Mouse (Mus musculus) stomach, postnatal 0 days (tissue): ENCODE results near the gene Acp2. TPM values are rescaled to one million over a fixed set of nuclear protein-coding genes. Genes with fewer than 3 reads are reported as not detected.

ENCODE experiments used
- ATAC-seq: fragments of 200-750 bp; cut with Nextera tagmentation; 2 replicates; pipeline ENCODE4 v1.8.0; 2017; ENCODE audit not compliant: low FRiP score, low TSS enrichment
- DNase-seq: peaks from one replicate; pipeline ENCODE4 v3.0.0-alpha.2; 2016; ENCODE audit warnings: low spot score
- H3K27ac ChIP-seq: fragments of 300-500 bp; sonication (generic); replicated peaks from 2 replicates; pipeline ENCODE4 v1.5.1; 2014; ENCODE audit warnings: mild to moderate bottlenecking, control low read depth
- H3K27me3 ChIP-seq: fragments of 300-500 bp; sonication (generic); 2 replicates; pipeline ENCODE4 v1.6.1; 2014; ENCODE audit warnings: low read length; ENCODE audit not compliant: control insufficient read depth, insufficient read depth
- H3K36me3 ChIP-seq: fragments of 300-500 bp; sonication (generic); 2 replicates; pipeline ENCODE4 v1.6.1; 2014; ENCODE audit warnings: low read length, mixed read lengths; ENCODE audit not compliant: control insufficient read depth, insufficient read depth
- H3K4me1 ChIP-seq: fragments of 300-500 bp; sonication (generic); replicated peaks from 2 replicates; pipeline ENCODE4 v1.6.1; 2014; ENCODE audit warnings: antibody characterized with exemption; ENCODE audit not compliant: control insufficient read depth, insufficient read depth
- H3K4me2 ChIP-seq: fragments of 300-500 bp; sonication (generic); replicated peaks from 2 replicates; pipeline ENCODE4 v1.6.1; 2014; ENCODE audit warnings: low read depth, mild to moderate bottlenecking, control low read depth, moderate library complexity
- H3K4me3 ChIP-seq: fragments of 300-500 bp; sonication (generic); 2 replicates; pipeline ENCODE4 v1.5.1; 2014; ENCODE audit warnings: low read depth, low read length, control low read depth
- H3K9ac ChIP-seq: fragments of 300-500 bp; sonication (generic); 2 replicates; pipeline ENCODE4 v1.6.1; 2014; ENCODE audit warnings: mild to moderate bottlenecking, low read length, control low read depth, mixed read lengths
- H3K9me3 ChIP-seq: fragments of 300-500 bp; sonication (generic); 2 replicates; pipeline ENCODE4 v1.6.1; 2016; ENCODE audit warnings: low read length; ENCODE audit not compliant: control insufficient read depth
- CTCF ChIP-seq: IDR thresholded peaks from 2 replicates; pipeline ENCODE4 v1.5.1; 2016; ENCODE audit warnings: antibody characterized with exemption, low read depth, mild to moderate bottlenecking, moderate library complexity
- EP300 ChIP-seq: optimal IDR thresholded peaks from 2 replicates; pipeline ENCODE3; 2016; ENCODE audit warnings: antibody characterized with exemption
- WGBS: fragments of 180-500 bp; shearing (Covaris S2); extraction: QIAGEN DNeasy Blood & Tissue Kit; methylation state at CpG from one replicate; pipeline ENCODE4 v1.1.7; 2014; 5-methylcytosine and 5-hydroxymethylcytosine counted together
- polyA plus RNA-seq: library from polyadenylated mRNA; unstranded; fragments of >200 nt; fragmentation: Nextera tagmentation; extraction: Ambion mirVana; gene quantifications from 2 replicates; pipeline ENCODE4 v1.2.1, GENCODE M21; 2015

Acp2 gene
- polyA plus RNA-seq, 1 experiment from 2014 or later: 11.6 TPM

DNA sequence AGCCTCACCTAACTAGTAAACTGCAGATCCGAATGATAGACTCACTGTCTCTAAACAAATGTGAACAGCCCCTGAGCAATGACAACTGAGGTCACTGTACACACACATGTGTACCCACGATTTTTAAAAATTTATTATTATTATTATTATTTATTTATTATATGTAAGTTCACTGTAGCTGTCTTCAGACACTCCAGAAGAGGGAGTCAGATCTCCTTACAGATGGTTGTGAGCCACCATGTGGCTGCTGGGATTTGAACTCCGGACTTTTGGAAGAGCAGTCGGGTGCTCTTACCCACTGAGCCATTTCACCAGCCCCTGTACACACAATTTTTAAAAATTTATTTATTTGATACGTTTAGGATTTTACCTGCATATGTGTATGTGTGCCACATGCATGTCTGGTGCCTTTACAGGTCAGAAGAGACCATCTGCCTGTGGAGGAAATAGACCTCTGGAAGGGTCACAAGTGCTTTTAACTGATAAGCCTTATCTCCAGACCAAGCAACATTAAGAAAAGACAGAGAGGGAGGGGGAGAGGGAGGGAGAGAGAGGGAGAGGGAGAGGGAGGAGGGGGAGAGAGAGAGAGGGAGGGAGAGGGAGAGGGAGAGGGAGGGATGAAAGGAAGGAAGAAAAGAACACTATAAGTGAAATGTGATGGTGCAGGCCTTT lies 42.0 kb downstream of the Acp2 start:
- no peak for DNase-seq
- Histone ChIP-seq H3K4me1 (no peaks in the 10 kb centered on the region), H3K36me3 (no peaks in the 10 kb centered on the region), H3K9me3 (no peaks in the 10 kb centered on the region), H3K27ac (no peak overlapping the region), H3K9ac (no peak overlapping the region), H3K4me3 (no peak overlapping the region), H3K4me2 (no peak overlapping the region), H3K27me3 (no peaks in the 10 kb centered on the region)
- no peak for ATAC-seq
- TF ChIP-seq EP300 (no peak), CTCF (no peak)
- WGBS: 71% methylated on average over 5 of the region's 5 CpGs

DNA sequence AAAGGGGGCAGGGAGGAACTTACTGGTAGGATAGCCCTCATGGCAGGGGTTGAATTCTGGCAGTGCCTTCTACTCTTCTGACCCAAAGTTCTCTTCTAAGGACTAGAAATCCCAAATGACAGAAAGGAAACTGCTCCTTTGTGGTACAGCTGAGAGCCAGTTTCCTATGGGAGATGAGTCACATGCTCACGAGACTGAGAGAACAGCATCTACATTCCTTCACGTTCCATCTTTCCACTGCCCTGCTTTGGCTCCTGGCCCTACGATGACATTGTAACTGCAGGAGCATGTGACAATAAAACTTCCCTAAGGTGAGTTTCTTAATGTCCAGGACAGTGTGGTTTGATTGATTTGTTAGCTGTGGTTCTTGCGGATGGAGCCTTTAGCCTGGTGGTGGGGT lies 45.7 kb downstream of the Acp2 start:
- no peak overlapping the region for H3K4me3 ChIP-seq
- WGBS: 69% methylated on average over 4 of the region's 4 CpGs

DNA sequence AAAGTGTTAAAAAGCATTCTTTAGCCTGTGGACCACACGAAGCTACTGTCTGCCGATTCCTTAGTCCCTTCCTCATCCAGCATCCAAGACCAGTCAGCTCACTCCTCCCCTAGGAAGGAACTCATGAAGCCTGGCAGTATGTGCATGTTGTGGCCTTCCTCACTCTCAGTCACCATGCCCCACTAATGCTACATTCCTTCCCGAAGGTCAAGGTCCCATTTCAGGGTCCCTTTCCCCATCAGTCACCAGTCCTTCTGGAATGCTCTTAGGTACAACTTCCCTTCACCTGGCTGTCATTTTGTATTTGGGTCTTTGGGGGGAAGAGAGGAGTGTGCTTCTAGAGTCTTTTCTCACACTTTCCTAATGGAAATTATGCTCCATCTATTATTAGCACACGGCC lies 49.3 kb downstream of the Acp2 start:
- Histone ChIP-seq H3K36me3 (no peaks in the 10 kb centered on the region), H3K4me3 (no peak overlapping the region), H3K4me2 (no peak overlapping the region), H3K27me3 (no peaks in the 10 kb centered on the region), H3K4me1 (0 out of 2 replicates have a peak, but pooled peaks cover 6% of the 10 kb centered on the region), H3K27ac (no peak overlapping the region), H3K9ac (no peak overlapping the region), H3K9me3 (no peaks in the 10 kb centered on the region)
- DNase-seq (no peak), ATAC-seq (no peak)
- no peak for TF ChIP-seq EP300
- no peak for TF ChIP-seq CTCF
- WGBS: 57% methylated on average over 4 of the region's 4 CpGs

More for the DNA sequence above, 45.7 kb downstream of the Acp2 start:
- Histone ChIP-seq H3K4me2 (no peak overlapping the region), H3K27me3 (no peaks in the 10 kb centered on the region), H3K9me3 (no peaks in the 10 kb centered on the region), H3K36me3 (no peaks in the 10 kb centered on the region), H3K9ac (no peak overlapping the region), H3K27ac (no peak overlapping the region), H3K4me1 (no peaks in the 10 kb centered on the region)
- no peak for TF ChIP-seq CTCF
- no peak for TF ChIP-seq EP300
- ATAC-seq (no peak), DNase-seq (no peak)

DNA sequence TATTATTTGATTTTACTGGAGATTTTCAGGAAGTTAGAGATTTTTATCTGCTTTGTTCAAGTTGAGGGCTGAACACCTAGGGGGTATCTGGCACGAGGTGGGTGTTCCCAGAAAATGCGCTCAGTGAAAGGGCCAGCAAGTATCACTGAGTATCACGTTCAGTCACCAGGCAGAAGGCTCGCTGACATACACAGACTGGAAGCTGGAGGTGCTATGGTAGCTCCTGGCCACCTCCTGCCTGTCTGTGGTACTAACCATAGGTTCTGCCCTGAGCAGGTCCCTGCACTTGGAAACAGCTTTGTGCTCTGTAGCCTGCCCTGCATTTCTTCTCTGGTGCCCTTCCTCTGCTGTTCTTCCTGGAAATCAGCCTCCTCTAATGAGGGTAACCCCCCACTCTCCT lies 49.8 kb downstream of the Acp2 start:
- DNase-seq (no peak), ATAC-seq (no peak)
- Histone ChIP-seq H3K4me3 (no peak overlapping the region), H3K9ac (no peak overlapping the region), H3K36me3 (no peaks in the 10 kb centered on the region), H3K4me1 (0 out of 2 replicates have a peak, but pooled peaks cover 6% of the 10 kb centered on the region), H3K4me2 (no peak overlapping the region), H3K9me3 (no peaks in the 10 kb centered on the region), H3K27ac (no peak overlapping the region), H3K27me3 (no peaks in the 10 kb centered on the region)
- WGBS: 53% methylated on average over 4 of the region's 4 CpGs
- TF ChIP-seq EP300 (no peak), CTCF (no peak)

DNA sequence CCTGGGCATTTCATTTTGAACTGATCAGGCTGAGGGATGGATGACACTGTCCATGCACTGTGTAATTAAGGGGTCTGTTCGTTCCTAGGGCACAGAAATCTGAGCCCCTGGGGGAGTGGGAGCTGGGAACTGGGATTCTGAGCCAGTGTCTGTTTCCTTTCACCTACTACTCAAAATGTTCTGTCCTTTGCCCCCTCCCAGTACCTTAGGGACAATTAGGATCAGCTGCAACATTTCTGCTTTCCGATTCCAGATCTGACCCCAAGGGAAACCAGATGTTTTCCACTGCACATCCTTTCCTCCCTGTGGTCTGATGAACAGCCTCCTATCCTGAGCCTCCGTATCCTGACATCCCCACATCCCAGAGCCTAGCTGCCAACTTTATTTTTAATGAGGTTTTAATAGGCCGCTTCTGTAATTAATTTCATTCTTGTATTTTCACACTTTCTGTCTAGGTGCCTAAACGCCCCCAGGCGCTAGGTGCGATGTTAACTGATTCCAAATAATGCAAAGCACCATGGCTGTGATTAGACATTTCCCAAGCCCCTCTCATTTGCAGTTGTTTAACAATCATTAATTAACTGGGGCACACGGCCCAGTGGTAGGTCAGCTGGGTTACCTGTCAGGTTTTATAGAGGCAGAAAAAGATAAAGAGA lies 52.2 kb downstream of the Acp2 start:
- 56% methylated on average over 8 of the region's 8 CpGs for WGBS
- H3K9me3 ChIP-seq: no peaks in the 10 kb centered on the region
- H3K4me2 ChIP-seq: no peak overlapping the region
- no peak overlapping the region for H3K4me3 ChIP-seq
- peaks cover 10% of the 10 kb centered on the region; the same call in 1 of the 2 replicates for H3K4me1 ChIP-seq
- H3K36me3 ChIP-seq: no peaks in the 10 kb centered on the region
- no peaks in the 10 kb centered on the region for H3K27me3 ChIP-seq
- TF ChIP-seq CTCF (no peak), EP300 (no peak)
- no peak overlapping the region for H3K27ac ChIP-seq
- H3K9ac ChIP-seq: no peak overlapping the region
- no peak for DNase-seq
- no peak for ATAC-seq

DNA sequence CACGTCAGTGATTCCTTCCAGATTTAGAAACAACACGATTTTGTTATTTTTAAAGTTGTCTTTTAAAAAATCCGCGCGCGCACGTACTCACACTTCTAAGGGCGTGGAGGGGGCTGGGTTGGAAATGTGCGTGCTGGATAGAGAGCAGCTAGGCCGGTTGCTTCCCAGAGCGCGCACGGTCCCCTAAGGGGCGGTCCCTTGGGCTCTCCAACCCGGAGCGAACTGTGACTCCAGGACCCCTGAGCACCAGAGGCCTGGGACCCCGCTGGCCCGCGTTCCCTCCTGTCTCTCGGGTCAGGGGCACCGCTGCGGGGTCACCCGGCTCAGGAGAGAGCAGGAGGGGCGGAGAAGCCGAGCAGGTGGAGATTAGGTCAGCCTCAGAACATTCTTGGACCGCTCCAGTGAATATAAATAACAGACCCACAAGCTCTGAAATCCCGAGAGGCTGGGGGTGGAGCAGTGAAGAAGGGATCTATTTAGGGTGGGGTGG lies 53.0 kb downstream of the Acp2 start, which contains the start of gene Pacsin3:
Gene Pacsin3, plus strand, starts transcription at position 294 of the 490 bp plus-strand sequence.
- peak within 1 kb of the TSS; percentile 72 for H3K9ac ChIP-seq
- peak within 1 kb of the TSS; percentile 91 for H3K27ac ChIP-seq
- H3K27me3 ChIP-seq: no peaks in the 10 kb centered on the region
- no peak for ATAC-seq
- WGBS: under 1% methylated on average over 27 of the region's 27 CpGs
- peak; percentile 45 for DNase-seq
- no peaks in the 10 kb centered on the region for H3K9me3 ChIP-seq
- peak within 1 kb of the TSS; percentile 84 for H3K4me2 ChIP-seq
- TF ChIP-seq CTCF (no peak), EP300 (no peak)
- peaks cover 10% of the 10 kb centered on the region; the same call in 1 of the 2 replicates for H3K4me1 ChIP-seq
- no peaks in the 10 kb centered on the region for H3K36me3 ChIP-seq
- peak within 1 kb of the TSS; percentile 72 for H3K4me3 ChIP-seq
